Mouse (Mus musculus): Measurements from ENCODE around the gene Parp11. TPM values are rescaled to one million over a fixed set of nuclear protein-coding genes. Genes with fewer than 3 reads are reported as not detected.

Gene Parp11
- polyA plus RNA-seq, 1 experiment from 2014 or later, result 17.8 TPM

DNA sequence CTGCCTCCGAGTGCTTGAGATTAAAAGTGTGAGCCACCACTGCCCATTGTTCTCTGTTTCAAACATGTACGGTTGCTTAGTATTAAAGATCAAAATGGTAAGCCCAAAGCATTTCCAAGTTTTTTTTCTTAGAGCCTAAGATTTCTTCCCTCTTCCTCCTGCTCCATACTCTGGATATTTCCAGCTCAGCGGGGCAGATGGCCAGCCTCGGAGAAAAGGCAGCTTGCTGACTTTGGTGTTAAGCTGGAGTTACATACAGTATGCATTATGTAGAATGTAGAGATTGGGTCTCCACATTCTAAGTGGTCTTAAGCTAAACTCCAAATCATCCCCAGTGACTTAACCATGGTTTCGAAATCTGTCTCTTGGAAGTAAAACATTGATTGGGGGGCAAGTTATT lies 21.5 kb upstream of the Parp11 start:
- WGBS, result 75% methylated on average over 5 of the region's 5 CpGs

DNA sequence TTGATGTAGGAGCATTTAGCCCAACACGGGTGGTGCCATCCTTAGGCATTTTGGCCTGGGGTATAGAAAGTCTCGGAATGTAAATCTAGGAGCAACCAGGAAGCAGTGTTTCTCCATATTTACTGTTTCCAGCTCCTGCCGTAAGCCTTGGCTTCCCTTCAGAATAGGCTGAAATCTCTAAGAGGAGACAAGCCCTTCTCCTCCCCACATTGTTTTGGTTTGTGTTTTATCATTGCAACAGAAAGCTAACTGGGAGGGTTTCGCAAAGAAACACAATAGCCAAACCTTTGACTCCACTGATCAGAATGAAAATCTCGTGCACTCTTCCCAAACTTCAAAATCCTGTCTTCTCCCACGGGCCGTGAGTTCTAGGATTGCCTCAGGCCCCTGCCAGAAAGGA lies 15.9 kb upstream of the Parp11 start:
- H3K4me1 ChIP-seq (ENCODE audit: control insufficient read depth, insufficient read depth, low read length), result no peaks in the 10 kb centered on the region
- ATAC-seq, result no peak
- 75% methylated on average over 7 of the region's 7 CpGs for WGBS
- H3K4me2 ChIP-seq (ENCODE audit: low read depth, low read length), result no peak overlapping the region
- no peaks in the 10 kb centered on the region for H3K27me3 ChIP-seq (replicated peaks; ENCODE audit: control insufficient read depth, insufficient read depth, low read length)
- no peaks in the 10 kb centered on the region for H3K36me3 ChIP-seq (ENCODE audit: control insufficient read depth, insufficient read depth, low read length)
- no peak overlapping the region for H3K9ac ChIP-seq (ENCODE audit: low read depth, low read length)
- no peaks in the 10 kb centered on the region for H3K9me3 ChIP-seq (ENCODE audit: control insufficient read depth, low read length)
- H3K4me3 ChIP-seq (ENCODE audit: low read length), result no peak overlapping the region
- H3K27ac ChIP-seq (ENCODE audit: low read length), result no peak overlapping the region

More for the DNA sequence above, 21.5 kb upstream of the Parp11 start:
- no peaks in the 10 kb centered on the region for H3K9me3 ChIP-seq (ENCODE audit: control insufficient read depth, low read length)
- no peaks in the 10 kb centered on the region for H3K27me3 ChIP-seq (replicated peaks; ENCODE audit: control insufficient read depth, insufficient read depth, low read length)
- H3K4me3 ChIP-seq (ENCODE audit: low read length), result no peak overlapping the region
- H3K4me1 ChIP-seq (ENCODE audit: control insufficient read depth, insufficient read depth, low read length), result no peaks in the 10 kb centered on the region
- H3K9ac ChIP-seq (ENCODE audit: low read depth, low read length), result no peak overlapping the region
- no peak overlapping the region for H3K4me2 ChIP-seq (ENCODE audit: low read depth, low read length)
- ATAC-seq, result no peak
- no peak overlapping the region for H3K27ac ChIP-seq (ENCODE audit: low read length)
- no peaks in the 10 kb centered on the region for H3K36me3 ChIP-seq (ENCODE audit: control insufficient read depth, insufficient read depth, low read length)

DNA sequence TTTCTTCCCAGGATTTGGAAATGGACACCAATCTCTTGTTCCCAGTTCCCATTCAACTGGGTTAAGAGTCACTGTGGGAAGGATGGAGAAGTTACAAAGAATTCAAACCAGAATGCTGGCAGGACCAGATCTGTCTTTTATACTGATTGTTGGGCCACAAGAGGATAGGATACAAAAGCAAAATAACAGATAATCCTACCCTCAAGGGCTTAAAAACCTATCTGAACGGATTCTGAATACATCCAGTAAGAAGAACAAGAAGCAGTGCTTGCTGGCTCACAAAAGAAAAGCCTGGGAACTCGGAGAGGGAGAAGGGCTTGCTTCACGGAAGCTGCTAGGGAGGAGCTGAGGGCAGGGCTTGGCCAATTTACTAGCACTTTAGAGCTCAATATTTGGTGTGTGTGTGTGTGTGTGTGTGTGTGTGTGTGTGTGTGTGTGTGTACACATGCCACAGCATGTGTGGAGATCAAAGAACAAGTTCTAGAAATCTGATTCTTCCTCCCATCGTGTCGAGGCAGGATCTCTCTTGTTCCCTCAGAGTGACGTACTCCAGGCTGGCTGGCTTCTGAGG lies 15.4 kb upstream of the Parp11 start:
- H3K4me2 ChIP-seq (ENCODE audit: low read depth, low read length), result no peak overlapping the region
- no peak overlapping the region for H3K9ac ChIP-seq (ENCODE audit: low read depth, low read length)
- no peak overlapping the region for H3K4me3 ChIP-seq (ENCODE audit: low read length)
- H3K36me3 ChIP-seq (ENCODE audit: control insufficient read depth, insufficient read depth, low read length), result no peaks in the 10 kb centered on the region
- no peaks in the 10 kb centered on the region for H3K4me1 ChIP-seq (ENCODE audit: control insufficient read depth, insufficient read depth, low read length)
- H3K27me3 ChIP-seq (replicated peaks; ENCODE audit: control insufficient read depth, insufficient read depth, low read length), result no peaks in the 10 kb centered on the region
- no peaks in the 10 kb centered on the region for H3K9me3 ChIP-seq (ENCODE audit: control insufficient read depth, low read length)
- ATAC-seq, result no peak
- H3K27ac ChIP-seq (ENCODE audit: low read length), result no peak overlapping the region
- WGBS, result 53% methylated on average over 6 of the region's 6 CpGs

DNA sequence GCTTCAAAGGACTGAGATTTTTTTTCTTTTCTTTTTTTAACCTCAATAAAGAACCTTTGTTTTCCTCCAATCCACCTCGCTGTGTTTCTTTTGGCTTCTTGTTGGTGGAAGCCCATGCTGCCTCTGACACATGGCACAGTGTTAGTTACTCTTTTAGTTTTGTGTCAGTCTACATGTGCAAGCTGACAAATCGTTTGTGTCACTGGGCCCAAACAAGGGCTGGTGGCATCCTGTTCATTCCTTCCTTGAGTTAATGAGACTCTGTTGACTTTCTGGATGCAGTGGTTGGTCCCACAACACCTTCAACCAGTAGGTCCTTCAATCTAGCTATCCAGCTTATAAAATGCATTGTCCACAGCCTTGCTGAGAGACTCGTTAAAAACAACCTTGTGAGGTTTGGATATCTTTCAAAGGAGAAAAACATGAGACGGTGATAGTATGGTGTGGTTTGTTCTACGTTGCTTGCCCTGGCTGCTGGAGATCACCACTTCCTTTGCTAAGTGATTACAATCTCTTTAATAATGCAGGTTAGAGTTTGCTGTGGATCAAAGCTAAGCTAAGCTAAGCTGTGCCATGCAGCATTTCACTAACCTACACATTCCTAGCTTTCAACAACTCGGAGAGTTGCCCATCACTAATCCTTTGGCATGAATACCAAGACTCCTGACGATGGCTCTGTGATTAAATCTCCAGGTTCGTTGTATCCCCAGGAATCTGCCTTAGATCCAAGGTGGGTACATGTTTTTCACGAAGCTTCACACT lies 12.6 kb upstream of the Parp11 start:
- Histone ChIP-seq H3K27me3 (replicated peaks; ENCODE audit: control insufficient read depth, insufficient read depth, low read length) (no peaks in the 10 kb centered on the region), H3K9ac (ENCODE audit: low read depth, low read length) (no peak overlapping the region), H3K4me2 (ENCODE audit: low read depth, low read length) (no peak overlapping the region), H3K36me3 (ENCODE audit: control insufficient read depth, insufficient read depth, low read length) (no peaks in the 10 kb centered on the region), H3K9me3 (ENCODE audit: control insufficient read depth, low read length) (no peaks in the 10 kb centered on the region), H3K4me1 (ENCODE audit: control insufficient read depth, insufficient read depth, low read length) (no peaks in the 10 kb centered on the region), H3K4me3 (ENCODE audit: low read length) (no peak overlapping the region), H3K27ac (ENCODE audit: low read length) (no peak overlapping the region)
- ATAC-seq, result no peak
- 83% methylated on average over 9 of the region's 9 CpGs for WGBS

DNA sequence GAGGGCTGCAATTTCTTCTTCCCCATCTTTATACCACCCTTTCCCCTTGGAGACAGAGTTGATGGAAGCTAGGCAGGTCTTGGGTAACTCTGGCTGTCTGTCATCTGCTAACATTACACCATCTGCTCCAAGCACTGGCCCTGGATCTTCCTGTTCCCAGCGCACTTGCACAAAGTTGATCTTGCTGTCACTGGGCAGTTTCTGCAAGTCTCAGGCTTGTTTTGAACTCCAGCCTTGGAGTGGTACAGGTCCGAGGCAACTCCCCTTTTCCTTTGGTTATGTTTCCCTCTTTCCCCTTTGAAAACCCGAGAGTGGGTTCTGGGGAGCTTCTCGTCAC lies 12.0 kb upstream of the Parp11 start:
- WGBS, result 79% methylated on average over 4 of the region's 4 CpGs
- H3K4me3 ChIP-seq (ENCODE audit: low read length), result no peak overlapping the region
- H3K9ac ChIP-seq (ENCODE audit: low read depth, low read length), result no peak overlapping the region
- no peaks in the 10 kb centered on the region for H3K9me3 ChIP-seq (ENCODE audit: control insufficient read depth, low read length)
- no peak overlapping the region for H3K27ac ChIP-seq (ENCODE audit: low read length)
- ATAC-seq, result no peak
- H3K4me2 ChIP-seq (ENCODE audit: low read depth, low read length), result no peak overlapping the region
- no peaks in the 10 kb centered on the region for H3K27me3 ChIP-seq (replicated peaks; ENCODE audit: control insufficient read depth, insufficient read depth, low read length)
- no peaks in the 10 kb centered on the region for H3K4me1 ChIP-seq (ENCODE audit: control insufficient read depth, insufficient read depth, low read length)
- no peaks in the 10 kb centered on the region for H3K36me3 ChIP-seq (ENCODE audit: control insufficient read depth, insufficient read depth, low read length)

DNA sequence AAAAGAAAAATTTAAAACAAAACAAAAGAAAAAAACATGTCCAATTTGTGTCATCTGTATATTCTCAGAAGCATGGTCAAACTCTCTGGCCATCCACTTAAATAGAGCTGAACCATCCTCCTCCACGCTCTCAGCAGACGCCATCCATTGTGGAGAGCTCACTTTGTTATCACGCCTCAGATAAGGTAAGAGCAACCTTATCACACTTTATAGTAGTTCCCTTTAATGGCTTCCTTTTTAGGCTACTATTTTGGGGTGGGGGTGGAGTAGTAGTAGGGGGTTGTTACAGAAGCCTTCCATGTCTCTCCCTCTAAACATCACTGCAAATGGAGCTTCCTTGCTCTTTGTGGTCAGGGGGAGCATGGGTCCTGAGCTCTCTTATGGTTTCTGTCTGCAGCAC lies 7.6 kb upstream of the Parp11 start:
- Histone ChIP-seq H3K4me1 (ENCODE audit: control insufficient read depth, insufficient read depth, low read length) (no peaks in the 10 kb centered on the region), H3K9ac (ENCODE audit: low read depth, low read length) (no peak overlapping the region), H3K4me3 (ENCODE audit: low read length) (no peak overlapping the region), H3K4me2 (ENCODE audit: low read depth, low read length) (no peak overlapping the region), H3K9me3 (ENCODE audit: control insufficient read depth, low read length) (no peaks in the 10 kb centered on the region), H3K36me3 (ENCODE audit: control insufficient read depth, insufficient read depth, low read length) (no peaks in the 10 kb centered on the region), H3K27me3 (replicated peaks; ENCODE audit: control insufficient read depth, insufficient read depth, low read length) (no peaks in the 10 kb centered on the region), H3K27ac (ENCODE audit: low read length) (no peak overlapping the region)
- no peak for ATAC-seq
- WGBS, result 58% methylated on average over 3 of the region's 3 CpGs

DNA sequence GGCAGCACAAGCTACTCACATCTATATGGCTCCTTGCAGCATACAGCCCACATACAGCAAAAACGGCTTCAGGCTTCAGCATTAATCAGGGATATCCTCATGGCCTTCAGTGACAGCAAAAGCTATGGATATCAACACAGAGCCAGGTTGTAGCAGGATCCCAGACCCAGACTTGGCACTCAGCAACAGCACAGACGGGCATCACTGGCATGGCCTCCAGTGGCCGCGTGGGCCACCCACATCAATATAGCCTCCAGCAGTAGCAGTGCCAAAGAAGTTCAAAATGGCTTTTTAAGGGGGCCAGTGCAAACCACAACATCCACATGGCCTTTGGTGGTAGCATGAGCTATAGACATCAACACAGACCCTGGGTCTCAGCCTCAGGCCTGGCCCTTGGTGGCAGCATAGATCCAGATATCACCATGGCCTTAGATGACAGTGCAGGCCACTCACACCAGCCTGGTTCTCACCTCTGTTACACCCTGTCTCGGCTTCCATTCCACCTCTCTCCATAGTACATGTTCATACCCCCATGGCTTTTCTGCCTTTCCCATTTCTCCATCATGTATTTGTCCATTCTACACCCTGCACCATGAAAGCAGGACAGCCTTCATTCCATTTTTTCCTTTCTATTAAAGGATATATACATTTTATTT lies 7.0 kb upstream of the Parp11 start:
- Histone ChIP-seq H3K9ac (ENCODE audit: low read depth, low read length) (no peak overlapping the region), H3K27ac (ENCODE audit: low read length) (no peak overlapping the region), H3K4me1 (ENCODE audit: control insufficient read depth, insufficient read depth, low read length) (no peaks in the 10 kb centered on the region), H3K36me3 (ENCODE audit: control insufficient read depth, insufficient read depth, low read length) (no peaks in the 10 kb centered on the region), H3K4me3 (ENCODE audit: low read length) (no peak overlapping the region), H3K9me3 (ENCODE audit: control insufficient read depth, low read length) (no peaks in the 10 kb centered on the region), H3K4me2 (ENCODE audit: low read depth, low read length) (no peak overlapping the region), H3K27me3 (replicated peaks; ENCODE audit: control insufficient read depth, insufficient read depth, low read length) (no peaks in the 10 kb centered on the region)
- no peak for ATAC-seq
- whole genome bisulfite sequencing, result 85% methylated on average over 5 of the region's 5 CpGs

DNA sequence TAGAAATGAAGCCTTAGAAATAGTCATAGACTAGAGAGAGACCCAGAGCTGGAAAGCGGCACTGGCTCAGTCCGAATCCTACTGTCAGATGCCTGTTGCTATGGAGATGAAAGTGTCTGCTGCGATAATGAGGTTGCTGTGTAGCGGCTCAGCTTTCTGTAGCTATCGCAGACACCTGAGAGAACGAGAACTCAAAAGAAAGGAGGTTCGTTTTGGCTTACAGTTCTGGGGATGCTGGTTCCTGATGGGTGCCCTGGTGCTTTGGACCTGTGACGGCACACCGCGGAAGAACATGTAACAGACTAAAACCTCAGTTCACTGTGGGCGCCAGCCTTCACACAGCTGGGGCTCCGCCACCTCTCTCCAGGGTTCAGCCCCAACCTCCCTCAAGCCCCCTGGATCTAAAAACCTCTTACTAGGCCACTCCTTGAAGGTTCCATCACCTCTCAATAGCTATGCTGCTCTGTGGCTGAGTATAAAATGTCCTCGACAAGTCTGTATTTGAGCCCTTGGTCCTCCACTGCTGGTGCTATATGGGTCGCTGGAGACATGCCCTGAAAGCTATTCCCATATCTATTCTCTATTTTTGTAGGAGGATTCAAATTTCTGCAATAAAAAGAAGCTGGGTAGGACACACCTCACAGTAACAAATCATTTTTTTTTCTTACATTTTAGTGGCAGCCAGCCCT lies 6.1 kb upstream of the Parp11 start:
- Histone ChIP-seq H3K4me1 (ENCODE audit: control insufficient read depth, insufficient read depth, low read length) (no peaks in the 10 kb centered on the region), H3K4me3 (ENCODE audit: low read length) (no peak overlapping the region), H3K27me3 (replicated peaks; ENCODE audit: control insufficient read depth, insufficient read depth, low read length) (no peaks in the 10 kb centered on the region), H3K36me3 (ENCODE audit: control insufficient read depth, insufficient read depth, low read length) (no peaks in the 10 kb centered on the region), H3K9ac (ENCODE audit: low read depth, low read length) (no peak overlapping the region), H3K9me3 (ENCODE audit: control insufficient read depth, low read length) (no peaks in the 10 kb centered on the region), H3K4me2 (ENCODE audit: low read depth, low read length) (no peak overlapping the region), H3K27ac (ENCODE audit: low read length) (no peak overlapping the region)
- WGBS, result 42% methylated on average over 14 of the region's 14 CpGs
- ATAC-seq, result no peak

DNA sequence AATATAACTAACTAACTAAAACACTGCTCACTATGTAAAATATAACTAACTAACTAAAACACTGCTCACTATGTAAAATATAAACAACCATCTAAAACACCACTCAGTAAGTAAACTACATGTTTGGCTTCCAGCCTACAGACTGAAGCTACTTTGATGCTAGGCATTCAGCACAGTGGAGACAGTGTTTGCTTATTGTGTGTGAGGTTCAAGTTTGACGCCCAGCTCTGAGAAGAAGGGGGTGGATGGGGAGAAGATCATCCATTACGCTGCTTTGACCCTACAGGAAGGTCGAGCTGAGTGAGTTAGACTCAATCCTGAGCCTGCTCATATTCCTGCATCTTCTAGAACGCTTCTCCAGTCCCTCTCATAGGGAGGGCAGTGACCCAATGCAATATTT lies 4.1 kb upstream of the Parp11 start:
- Histone ChIP-seq H3K27ac (ENCODE audit: low read length) (no peak overlapping the region), H3K4me1 (ENCODE audit: control insufficient read depth, insufficient read depth, low read length) (no peaks in the 10 kb centered on the region), H3K9me3 (ENCODE audit: control insufficient read depth, low read length) (no peaks in the 10 kb centered on the region), H3K4me3 (ENCODE audit: low read length) (no peak overlapping the region), H3K9ac (ENCODE audit: low read depth, low read length) (no peak overlapping the region), H3K4me2 (ENCODE audit: low read depth, low read length) (no peak overlapping the region), H3K36me3 (ENCODE audit: control insufficient read depth, insufficient read depth, low read length) (no peaks in the 10 kb centered on the region), H3K27me3 (replicated peaks; ENCODE audit: control insufficient read depth, insufficient read depth, low read length) (no peaks in the 10 kb centered on the region)
- 34% methylated on average over 4 of the region's 4 CpGs for WGBS
- no peak for ATAC-seq
